In the genomic region with DNA sequence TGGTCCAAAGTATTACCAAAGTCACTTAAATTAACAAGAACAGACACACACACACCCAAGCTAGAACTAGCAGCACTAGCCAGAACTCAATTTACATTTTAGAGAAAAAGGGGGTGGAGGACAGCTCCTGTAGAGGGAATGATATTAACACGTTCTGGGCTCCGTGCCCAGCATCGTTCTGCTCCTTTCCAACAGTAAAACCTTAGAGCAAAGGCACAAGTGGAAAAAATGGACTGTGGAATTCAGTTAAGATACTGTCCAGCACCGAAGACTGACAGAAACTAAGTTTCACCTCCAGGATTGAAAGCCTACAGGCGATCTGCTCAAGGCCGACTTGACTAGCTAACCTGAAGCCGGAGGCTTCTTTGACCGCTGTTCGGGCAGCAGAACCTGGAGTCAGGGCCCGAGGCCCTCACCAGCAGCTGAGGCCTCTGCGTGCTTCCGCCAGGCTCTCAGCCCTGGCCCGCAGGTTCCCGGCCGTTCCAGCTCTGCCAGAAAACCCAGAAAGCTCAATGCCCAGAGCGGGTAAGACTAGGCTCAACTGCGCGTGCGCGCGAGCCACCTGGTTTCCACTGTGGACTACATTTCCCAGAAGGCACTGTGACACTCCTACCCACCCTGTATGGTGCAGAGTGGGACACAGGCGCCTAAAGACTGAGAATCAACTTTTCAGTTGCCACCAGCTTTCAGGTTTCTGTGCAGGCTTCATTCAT, we compare ENCODE assay signal across 9 mouse cellular contexts. TPM values are rescaled to one million over a fixed set of nuclear protein-coding genes. Genes with fewer than 3 reads are reported as not detected.
DNase-seq lines count a peak whose midpoint lies in the region; ATAC-seq and TF ChIP-seq lines count a peak whose summit lies in the region.
"Had no signal": no experiment of that assay in that cellular context is flagged by ENCODE, and none has a peak within 500 bp of the region (broad histone marks: within the 10 kb centered on the region; RNA-seq: fewer than 3 reads in every experiment).

A gene (minus strand): TSS at position 530 of the 713 bp plus-strand sequence.

- 17% methylated on average over 22 of the region's 22 CpGs for WGBS in hindbrain, embryonic 16.5 days

- no peak for TF ChIP-seq CTCF in gastrocnemius, adult 2 months (IDR thresholded peaks at IDR 0.05)

- peak; percentile 99 for ATAC-seq in hindbrain, embryonic 16.5 days

- H3K36me3 ChIP-seq in hindbrain, embryonic 16.5 days (ENCODE audit: control insufficient read depth, insufficient read depth, low read length): no peaks in the 10 kb centered on the region

- H3K4me2 ChIP-seq in hindbrain, embryonic 16.5 days (ENCODE audit: low read length): peak within 1 kb of the TSS; percentile 80

- DNase-seq in WW6 (ENCODE audit: low read depth, low spot score): peak; percentile 76
- peak; percentile 99 for DNase-seq in cerebellum, postnatal 36 days
- DNase-seq in gastrocnemius, adult 2 months: peak; percentile 94
- DNase-seq in left cerebral cortex, adult 11 months (ENCODE audit: low spot score): peak; percentile 94
- DNase-seq in lung, postnatal 25 days (ENCODE audit: low spot score): peak; percentile 92
- DNase-seq in right cerebral cortex, adult 18-20 months: peak; percentile 96
- peak; percentile 73 for DNase-seq in urinary bladder, adult 2 months (ENCODE audit: low spot score)

- H3K9ac ChIP-seq in hindbrain, embryonic 16.5 days (ENCODE audit: low read depth, low read length): peak within 1 kb of the TSS; percentile 79

- peaks cover 10% of the 10 kb centered on the region for H3K4me1 ChIP-seq in hindbrain, embryonic 16.5 days (ENCODE audit: control insufficient read depth, insufficient read depth, low read depth, low read length)

- H3K9me3 ChIP-seq in hindbrain, embryonic 16.5 days (ENCODE audit: control insufficient read depth, low read length): no peaks in the 10 kb centered on the region

- no peaks in the 10 kb centered on the region for H3K27me3 ChIP-seq in hindbrain, embryonic 16.5 days (replicated peaks; ENCODE audit: control insufficient read depth, insufficient read depth, low read length)

- intact Hi-C loops in gastrocnemius, adult 2 months (cut with DNase I): loop anchor here (1.0 to 5.0 kb wide), 2 partner anchors 46 to 75 kb away; a partner anchor contains a TSS

- peak within 1 kb of the TSS; percentile 83 for H3K4me3 ChIP-seq in gastrocnemius, adult 2 months
- peak within 1 kb of the TSS; percentile 50 for H3K4me3 ChIP-seq in hindbrain, embryonic 16.5 days (ENCODE audit: low read length)

- H3K27ac ChIP-seq in gastrocnemius, adult 2 months: peak within 1 kb of the TSS; percentile 85
- H3K27ac ChIP-seq in hindbrain, embryonic 16.5 days (ENCODE audit: low read depth, low read length): peak within 1 kb of the TSS; percentile 84
- H3K27ac ChIP-seq: macrophage had no signal

RNA-seq across cellular contexts. Expression of the gene that starts here (rescaled TPM):
- total RNA-seq in gastrocnemius, adult 2 months (2021): 1 to 10 TPM; 1.6 to 2.6 TPM
- 1.6 and 2.1 TPM in 2 replicates for polyA plus RNA-seq in hindbrain, embryonic 16.5 days (2015; fragmentation: Nextera tagmentation; extraction: Ambion mirVana)
- 0.88 and 1.3 TPM in 2 replicates for polyA plus RNA-seq in urinary bladder, adult 2 months (2012; rRNA removed)
- polyA plus RNA-seq: macrophage had no signal

Comparison
In these comparisons a context has a peak if more than half of its experiments do, and no peak if none do; other contexts are left out.
1. Peak in every context shown above with its lines: DNase-seq, ATAC-seq, H3K4me3 ChIP-seq and H3K27ac ChIP-seq.